Mouse (Mus musculus) small intestine, adult 2 months (tissue): ENCODE measurements around the gene Dhrs2.

Experiments
- CTCF ChIP-seq: fragments of 200-500 bp; IDR thresholded peaks from 2 replicates; pipeline ENCODE4 v1.5.1; 2012; ENCODE audit warnings: low read depth, mild to moderate bottlenecking, control low read depth, inconsistent platforms, low read length, moderate library complexity, mixed read lengths; ENCODE audit not compliant: insufficient replicate concordance, insufficient read length; ENCODE audit errors: extremely low read depth
- POLR2A ChIP-seq: fragments of 200-500 bp; IDR thresholded peaks from 2 replicates; pipeline ENCODE4 v1.6.1; 2012; ENCODE audit warnings: low read depth, mild to moderate bottlenecking, control low read depth, inconsistent platforms, low read length, moderate library complexity

DNA sequence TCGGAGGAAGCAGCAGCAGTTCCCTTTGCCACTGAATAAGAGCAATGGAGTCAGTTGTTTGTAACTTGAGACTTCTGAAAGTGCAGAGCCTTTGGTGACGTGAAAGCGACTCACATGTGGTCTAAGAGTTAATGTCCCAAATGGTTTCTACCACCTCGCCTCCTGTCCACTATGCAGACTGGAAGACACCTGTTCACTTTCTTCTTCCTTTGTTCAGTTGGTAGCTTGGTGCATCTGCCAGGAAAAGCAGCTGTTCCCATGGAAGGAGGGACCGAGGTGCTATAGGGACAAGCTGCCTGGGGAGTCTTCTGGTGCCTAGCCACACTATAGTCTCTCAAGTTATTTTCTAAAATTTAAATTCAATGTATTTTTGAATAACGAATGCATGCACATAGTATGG, 27.0 kb upstream of the Dhrs2 start:
- TF ChIP-seq POLR2A (no peak), CTCF (no peak)
